28 mouse cellular contexts compared by ENCODE assay signal in the genomic region with DNA sequence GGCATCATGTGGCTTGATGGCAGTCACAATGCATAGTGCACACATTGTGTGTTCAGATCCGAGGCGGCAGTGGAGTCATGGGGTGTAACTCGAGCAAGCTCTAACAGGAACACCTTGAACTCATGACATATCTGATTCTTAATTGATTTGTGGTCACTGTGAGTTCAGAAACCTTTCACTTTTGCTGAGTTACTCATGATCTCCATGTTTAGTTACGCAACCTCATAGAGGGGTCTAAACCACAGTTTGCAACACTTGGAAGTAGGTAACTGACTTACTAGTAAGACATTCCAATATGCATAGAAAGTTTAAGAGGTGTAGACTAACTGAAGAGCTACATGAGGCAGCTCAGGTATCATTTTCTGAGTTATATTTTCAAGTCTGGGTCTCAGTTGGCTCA. TPM values are rescaled to one million over a fixed set of nuclear protein-coding genes. Genes with fewer than 3 reads are reported as not detected.
DNase-seq lines count a peak whose midpoint lies in the region; ATAC-seq and TF ChIP-seq lines count a peak whose summit lies in the region.
"Had no signal": no experiment of that assay in that cellular context is flagged by ENCODE, and none has a peak within 500 bp of the region (broad histone marks: within the 10 kb centered on the region; RNA-seq: fewer than 3 reads in every experiment).

No protein-coding gene starts in this region.

- 62% methylated on average over 4 of the region's 4 CpGs for WGBS in stomach, postnatal 0 days

- intact Hi-C loops in heart, postnatal 14 days (cut with DNase I): no loop called here

- no peak overlapping the region for H3K9ac ChIP-seq in stomach, postnatal 0 days (ENCODE audit: low read length)
- H3K9ac ChIP-seq: embryonic facial prominence, embryonic 12.5 days; embryonic facial prominence, embryonic 15.5 days; forebrain, embryonic 12.5 days; forebrain, embryonic 15.5 days; heart, embryonic 12.5 days; heart, embryonic 15.5 days; hindbrain, embryonic 14.5 days had no signal

- no peaks in the 10 kb centered on the region for H3K27me3 ChIP-seq in stomach, postnatal 0 days (ENCODE audit: control insufficient read depth, insufficient read depth, low read length)
- H3K27me3 ChIP-seq: embryonic facial prominence, embryonic 12.5 days; embryonic facial prominence, embryonic 15.5 days; forebrain, embryonic 12.5 days; forebrain, embryonic 15.5 days; heart, embryonic 12.5 days; heart, embryonic 15.5 days had no signal

- H3K4me2 ChIP-seq in stomach, postnatal 0 days (replicated peaks; ENCODE audit: low read depth): no peak overlapping the region
- H3K4me2 ChIP-seq: embryonic facial prominence, embryonic 12.5 days; embryonic facial prominence, embryonic 15.5 days; forebrain, embryonic 12.5 days; forebrain, embryonic 15.5 days; heart, embryonic 12.5 days; heart, embryonic 15.5 days; hindbrain, embryonic 14.5 days had no signal

- H3K36me3 ChIP-seq in stomach, postnatal 0 days (ENCODE audit: control insufficient read depth, insufficient read depth, low read length): no peaks in the 10 kb centered on the region
- H3K36me3 ChIP-seq: embryonic facial prominence, embryonic 12.5 days; embryonic facial prominence, embryonic 15.5 days; forebrain, embryonic 12.5 days; forebrain, embryonic 15.5 days; heart, embryonic 12.5 days; heart, embryonic 15.5 days had no signal

- peak; percentile 63 for DNase-seq in heart, adult 11 months
- DNase-seq in heart, postnatal 14 days: no peak
- DNase-seq in stomach, postnatal 0 days (ENCODE audit: low spot score): no peak
- DNase-seq in T-cell, adult 2 months (ENCODE audit: low spot score): no peak
- DNase-seq in lung, postnatal 14 days: no peak
- DNase-seq: adrenal gland, adult 2 months; adrenal gland, postnatal 14 days; cerebellum, adult 11 months; cerebellum, adult 2 months; cerebellum, adult 9-11 months; cerebellum, postnatal 25 days; gastrocnemius, postnatal 36 days; heart, adult 18-20 months; heart, postnatal 10 days; heart, postnatal 4 days had no signal

- ATAC-seq in granulocyte monocyte progenitor cell, adult 5-6 weeks (replicated peaks; ENCODE audit: poor library complexity, severe bottlenecking): peak; percentile 68
- peak; percentile 42; the same call in 1 of the 2 replicates for ATAC-seq in stomach, postnatal 0 days (ENCODE audit: low FRiP score, low TSS enrichment)
- ATAC-seq: CD4-positive, CD25-positive, alpha-beta regulatory T cell, adult 4 months; forebrain, embryonic 15.5 days; hindbrain, postnatal 0 days; inflammation-experienced regulatory T-cells, adult 6 months; intestine, embryonic 16.5 days had no signal

- no peak overlapping the region for H3K4me3 ChIP-seq in stomach, postnatal 0 days (ENCODE audit: low read depth, low read length)
- H3K4me3 ChIP-seq: embryonic facial prominence, embryonic 12.5 days; embryonic facial prominence, embryonic 15.5 days; forebrain, embryonic 12.5 days; forebrain, embryonic 15.5 days; heart, embryonic 12.5 days; heart, embryonic 15.5 days had no signal

- TF ChIP-seq EP300 in stomach, postnatal 0 days (optimal IDR thresholded peaks at IDR 0.05): no peak

- H3K4me1 ChIP-seq in stomach, postnatal 0 days (replicated peaks; ENCODE audit: control insufficient read depth, insufficient read depth): no peaks in the 10 kb centered on the region
- H3K4me1 ChIP-seq: embryonic facial prominence, embryonic 12.5 days; embryonic facial prominence, embryonic 15.5 days; forebrain, embryonic 12.5 days; forebrain, embryonic 15.5 days had no signal

- no peak overlapping the region for H3K27ac ChIP-seq in stomach, postnatal 0 days (replicated peaks)
- H3K27ac ChIP-seq: embryonic facial prominence, embryonic 12.5 days; embryonic facial prominence, embryonic 15.5 days; forebrain, embryonic 12.5 days; forebrain, embryonic 15.5 days; heart, embryonic 15.5 days; hindbrain, embryonic 14.5 days; hindbrain, postnatal 0 days had no signal

- TF ChIP-seq CTCF in stomach, postnatal 0 days (IDR thresholded peaks at IDR 0.05; ENCODE audit: low read depth): no peak

- H3K9me3 ChIP-seq in stomach, postnatal 0 days (ENCODE audit: control insufficient read depth, low read length): no peaks in the 10 kb centered on the region
- H3K9me3 ChIP-seq: embryonic facial prominence, embryonic 12.5 days; embryonic facial prominence, embryonic 15.5 days; forebrain, embryonic 12.5 days; forebrain, embryonic 15.5 days; heart, embryonic 12.5 days; heart, embryonic 15.5 days had no signal

RNA-seq across cellular contexts. Expression of a gene that starts 49.1 kb away (rescaled TPM):
- total RNA-seq in heart, postnatal 14 days (2021): 10 to 100 TPM; 10.6 to 12.9 TPM
- total RNA-seq in granulocyte monocyte progenitor cell, adult 5-6 weeks (2014; fragmentation: Nextera tagmentation): 0.69 and 1.8 TPM in 2 replicates
- 0.26 and 0.78 TPM in 2 replicates for total RNA-seq in granulocyte monocyte progenitor cell, adult 5-6 weeks (2017)
- 0.55 and 0.59 TPM in 2 replicates for polyA plus RNA-seq in stomach, postnatal 0 days (2015; fragmentation: Nextera tagmentation; extraction: Ambion mirVana)
- total RNA-seq: MEL had no signal
- polyA plus RNA-seq: CD4-positive, CD25-positive, alpha-beta regulatory T cell, adult 4 months; inflammation-experienced regulatory T-cells, adult 6 months had no signal

Comparison
In these comparisons a context has a peak if more than half of its experiments do, and no peak if none do; other contexts are left out.
1. RNA of a gene that starts 49.1 kb away (total RNA-seq): 10.6 to 12.9 TPM in heart, postnatal 14 days; 0.26 to 1.8 TPM in granulocyte monocyte progenitor cell, adult 5-6 weeks; every median in the first group is over 4 times any median in the second.